Mouse (Mus musculus) activated CD4-positive, CD25-positive, alpha-beta regulatory T cell, adult 9 weeks (primary cell): ENCODE measurements around the gene Pogk. TPM values are rescaled to one million over a fixed set of nuclear protein-coding genes. Genes with fewer than 3 reads are reported as not detected.

ENCODE experiments used
- polyA plus RNA-seq: library from polyadenylated mRNA; unstranded; fragments of 100-300 nt; shearing (Covaris generic); gene quantifications from one replicate; pipeline ENCODE4 v1.2.1, GENCODE M21; 2017

The Pogk gene
- 7.7 TPM for polyA plus RNA-seq

GRCm38 (mm10) chr1:166409701-166410220 is at the start of gene Pogk:
Pogk (minus strand) TSS chr1:166409863.

GRCm38 (mm10) chr1:166379013-166379629 is 30.5 kb downstream of the Pogk start, which contains the start of gene Tada1:
Tada1 (plus strand) TSS chr1:166379097.

Other genes with a start within 250 kb of the Pogk start
- not detected for gene Mael, start 171.1 kb downstream of the Pogk start, polyA plus RNA-seq
- gene Ildr2, start 155.7 kb downstream of the Pogk start, polyA plus RNA-seq = not detected
- gene Tada1, start 30.8 kb downstream of the Pogk start, polyA plus RNA-seq = 62.5 TPM
- not detected for gene Gm4846, start 87.7 kb upstream of the Pogk start, polyA plus RNA-seq
- not detected for gene Gm4847, start 237.8 kb upstream of the Pogk start, polyA plus RNA-seq